ENCODE assay signal across 30 mouse cellular contexts in genomic region chr9:122243297-122243696, GRCm38 (mm10).
"Had no signal": no experiment of that assay in that cellular context is flagged by ENCODE, and none has a peak within 500 bp of the region (broad histone marks: within the 10 kb centered on the region; RNA-seq: fewer than 3 reads in every experiment).

No protein-coding gene starts in this region.

- DNase-seq: liver; liver, embryonic 13.5 days; liver, postnatal 0 days; lung, adult 18-20 months; lung, adult 2 months; lung, postnatal 10 days; lung, postnatal 14 days; lung, postnatal 36 days; lung, postnatal 4 days; midbrain, embryonic 14.5 days had no signal

- H3K4me3 ChIP-seq: limb, embryonic 13.5 days; limb, embryonic 15.5 days; liver, embryonic 12.5 days; liver, embryonic 13.5 days; liver, embryonic 15.5 days; lung, embryonic 15.5 days; megakaryocyte, embryonic 14.5 days; midbrain, embryonic 10.5 days; midbrain, embryonic 12.5 days; midbrain, embryonic 13.5 days; midbrain, embryonic 15.5 days; myocyte; neural tube, embryonic 12.5 days; neural tube, embryonic 13.5 days had no signal

- H3K27ac ChIP-seq: limb, embryonic 13.5 days; limb, embryonic 15.5 days; liver, embryonic 12.5 days; liver, embryonic 13.5 days; liver, embryonic 14.5 days; liver, embryonic 15.5 days; lung, embryonic 15.5 days; macrophage; midbrain, embryonic 10.5 days; midbrain, embryonic 12.5 days; midbrain, embryonic 13.5 days; midbrain, embryonic 15.5 days; neural tube, embryonic 12.5 days; neural tube, embryonic 13.5 days had no signal

- H3K4me1 ChIP-seq: liver, embryonic 12.5 days; liver, embryonic 13.5 days; neural tube, embryonic 12.5 days had no signal

- ATAC-seq: liver, embryonic 12.5 days; liver, postnatal 0 days; lung, postnatal 0 days; midbrain, embryonic 13.5 days; midbrain, embryonic 15.5 days; midbrain, embryonic 16.5 days had no signal

- H3K4me2 ChIP-seq: limb, embryonic 13.5 days; limb, embryonic 15.5 days; liver, embryonic 11.5 days; liver, embryonic 12.5 days; liver, embryonic 13.5 days; liver, embryonic 15.5 days; lung, embryonic 14.5 days; lung, embryonic 15.5 days; midbrain, embryonic 11.5 days; midbrain, embryonic 12.5 days; midbrain, embryonic 13.5 days; midbrain, embryonic 15.5 days; neural tube, embryonic 12.5 days; neural tube, embryonic 13.5 days had no signal

- H3K9ac ChIP-seq: limb, embryonic 13.5 days; limb, embryonic 15.5 days; liver, embryonic 12.5 days; liver, embryonic 13.5 days; liver, embryonic 14.5 days; liver, embryonic 15.5 days; liver, postnatal 0 days; lung, embryonic 14.5 days; lung, embryonic 15.5 days; midbrain, embryonic 12.5 days; midbrain, embryonic 13.5 days; midbrain, embryonic 15.5 days; neural tube, embryonic 12.5 days; neural tube, embryonic 13.5 days had no signal

- H3K9me3 ChIP-seq: limb, embryonic 13.5 days; limb, embryonic 15.5 days; liver, embryonic 12.5 days; liver, embryonic 13.5 days; liver, embryonic 15.5 days; lung, embryonic 15.5 days; megakaryocyte, embryonic 14.5 days; midbrain, embryonic 10.5 days; midbrain, embryonic 12.5 days; midbrain, embryonic 13.5 days; midbrain, embryonic 15.5 days; neural tube, embryonic 12.5 days; neural tube, embryonic 13.5 days had no signal

- H3K27me3 ChIP-seq: limb, embryonic 15.5 days; liver, embryonic 12.5 days; liver, embryonic 13.5 days; liver, embryonic 15.5 days; lung, embryonic 15.5 days; midbrain, embryonic 13.5 days; midbrain, embryonic 15.5 days; neural tube, embryonic 12.5 days; neural tube, embryonic 13.5 days had no signal

- H3K36me3 ChIP-seq: liver, embryonic 12.5 days; liver, embryonic 13.5 days; liver, embryonic 15.5 days; midbrain, embryonic 10.5 days; midbrain, embryonic 15.5 days; neural tube, embryonic 12.5 days had no signal
